Mouse (Mus musculus) hindbrain, embryonic 14.5 days (tissue): ENCODE results near the gene Glg1. TPM values are rescaled to one million over a fixed set of nuclear protein-coding genes. Genes with fewer than 3 reads are reported as not detected.
"Not testable (repeated sequence)": the region's sequence is repeated elsewhere in the genome, so short reads cannot be mapped to it uniquely, and the experiment has no call there.

ENCODE experiments used
- ATAC-seq: fragments of 200-750 bp; cut with Nextera tagmentation; 2 replicates; pipeline ENCODE4 v1.8.0; 2017; ENCODE audit warnings: moderate number of reproducible peaks, mild to moderate bottlenecking, moderate TSS enrichment, moderate library complexity; ENCODE audit not compliant: low FRiP score
- DNase-seq: peaks from one replicate; pipeline ENCODE4 v3.0.0-alpha.2; 2015; ENCODE audit warnings: low spot score
- H3K27ac ChIP-seq: fragments of 300-500 bp; sonication (generic); 2 replicates; pipeline ENCODE4 v1.5.1; 2014; ENCODE audit warnings: mild to moderate bottlenecking, moderate library complexity
- H3K27me3 ChIP-seq: fragments of 300-500 bp; sonication (generic); 2 replicates; pipeline ENCODE4 v1.6.1; 2014; ENCODE audit warnings: mild to moderate bottlenecking, low read length, mixed read lengths; ENCODE audit not compliant: control insufficient read depth, insufficient read depth
- H3K36me3 ChIP-seq: fragments of 300-500 bp; sonication (generic); replicated peaks from 2 replicates; pipeline ENCODE4 v1.6.1; 2014; ENCODE audit not compliant: control insufficient read depth, insufficient read depth
- H3K4me1 ChIP-seq: fragments of 300-500 bp; sonication (generic); replicated peaks from 2 replicates; pipeline ENCODE4 v1.6.1; 2014; ENCODE audit warnings: antibody characterized with exemption, low read length, mixed read lengths; ENCODE audit not compliant: control insufficient read depth, insufficient read depth
- H3K4me2 ChIP-seq: fragments of 300-500 bp; sonication (generic); replicated peaks from 2 replicates; pipeline ENCODE4 v1.6.1; 2014; ENCODE audit warnings: mild to moderate bottlenecking, moderate library complexity
- H3K4me3 ChIP-seq: fragments of 300-500 bp; sonication (generic); replicated peaks from 2 replicates; pipeline ENCODE4 v1.5.1; 2014; ENCODE audit warnings: mild to moderate bottlenecking, low read length
- H3K9ac ChIP-seq: fragments of 300-500 bp; sonication (generic); 2 replicates; pipeline ENCODE4 v1.6.1; 2014
- H3K9me3 ChIP-seq: fragments of 300-500 bp; sonication (generic); 2 replicates; pipeline ENCODE4 v1.6.1; 2016; ENCODE audit warnings: low read length; ENCODE audit not compliant: control insufficient read depth
- WGBS: fragments of 180-500 bp; shearing (Covaris S2); extraction: QIAGEN DNeasy Blood & Tissue Kit; methylation state at CpG from one replicate; pipeline ENCODE4 v1.1.7; 2014; 5-methylcytosine and 5-hydroxymethylcytosine counted together
- polyA plus RNA-seq: library from polyadenylated mRNA; unstranded; fragments of >200 nt; fragmentation: Nextera tagmentation; extraction: Ambion mirVana; gene quantifications from 2 replicates; pipeline ENCODE4 v1.2.1, GENCODE M21; 2014

Gene Glg1
- polyA plus RNA-seq, 1 experiment from 2014 or later: 85.8 TPM

- ATAC-seq (no peak), DNase-seq (no peak)
- no peak overlapping the region for H3K4me2 ChIP-seq
- 94% methylated on average over 7 of the region's 7 CpGs for WGBS
- H3K9me3 ChIP-seq: no peaks in the 10 kb centered on the region
- peaks cover 83% of the 10 kb centered on the region for H3K36me3 ChIP-seq
- no peak overlapping the region for H3K9ac ChIP-seq
- H3K4me1 ChIP-seq: no peaks in the 10 kb centered on the region
- no peak overlapping the region for H3K4me3 ChIP-seq
- no peak overlapping the region for H3K27ac ChIP-seq
- no peaks in the 10 kb centered on the region for H3K27me3 ChIP-seq
These were observed 71.5 kb downstream of the Glg1 start for GRCm38 (mm10) chr8:111187470-111187869.

DNA sequence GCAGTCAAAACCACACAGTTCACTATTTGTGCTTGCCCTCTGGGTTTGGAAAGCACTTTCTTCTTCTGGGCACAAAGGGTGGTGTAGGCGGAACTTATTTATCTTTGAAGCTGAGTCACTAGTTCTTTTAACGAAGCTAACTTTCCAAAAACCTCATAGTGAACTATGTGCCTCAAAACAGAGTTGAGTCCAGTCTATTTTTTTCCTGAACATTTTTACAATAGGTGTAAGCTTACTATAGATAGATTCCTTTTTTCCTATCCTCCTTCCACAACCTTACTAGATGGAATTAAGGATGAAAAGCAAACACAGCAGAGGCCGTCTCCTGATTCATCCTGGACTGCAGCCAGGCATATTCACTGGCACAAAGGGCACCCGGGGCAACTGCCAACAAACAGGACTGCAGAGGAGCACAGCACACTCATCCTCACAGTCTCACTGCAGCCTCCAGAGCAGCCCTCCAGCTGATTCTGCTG lies 73.5 kb downstream of the Glg1 start:
- Histone ChIP-seq H3K27ac (no peak overlapping the region), H3K9me3 (no peaks in the 10 kb centered on the region), H3K36me3 (peaks cover 86% of the 10 kb centered on the region), H3K4me3 (no peak overlapping the region), H3K4me1 (no peaks in the 10 kb centered on the region), H3K27me3 (no peaks in the 10 kb centered on the region), H3K9ac (no peak overlapping the region), H3K4me2 (no peak overlapping the region)
- peak; percentile 50 for DNase-seq
- WGBS: 65% methylated on average over 4 of the region's 4 CpGs
- no peak for ATAC-seq

DNA sequence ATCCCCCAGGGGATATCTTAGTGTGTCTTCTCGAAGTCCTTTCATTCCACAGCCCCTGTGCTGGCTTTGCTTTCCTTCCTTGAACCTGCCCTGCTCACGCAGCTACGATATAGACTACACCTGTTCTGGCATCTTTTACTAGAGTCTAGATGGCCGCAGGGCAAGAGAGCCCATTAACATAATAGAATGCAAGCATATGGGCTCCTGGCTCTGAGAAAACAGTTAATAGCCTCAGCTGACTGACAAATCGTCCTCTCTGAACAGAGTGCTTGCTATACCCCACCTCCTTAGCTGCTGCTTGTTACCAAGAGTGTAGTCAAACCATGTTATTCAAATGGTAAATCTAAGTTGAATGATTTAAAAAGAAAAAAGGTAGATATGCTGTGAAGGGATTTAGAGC lies 87.4 kb downstream of the Glg1 start:
- H3K4me2 ChIP-seq: no peak overlapping the region
- H3K36me3 ChIP-seq: peaks cover 95% of the 10 kb centered on the region
- WGBS: 76% methylated on average over 5 of the region's 5 CpGs
- ATAC-seq: no peak
- H3K9me3 ChIP-seq: no peaks in the 10 kb centered on the region
- no peak for DNase-seq
- no peak overlapping the region for H3K4me3 ChIP-seq
- H3K4me1 ChIP-seq: no peaks in the 10 kb centered on the region
- no peak overlapping the region for H3K9ac ChIP-seq
- no peak overlapping the region for H3K27ac ChIP-seq
- H3K27me3 ChIP-seq: no peaks in the 10 kb centered on the region

- H3K9ac ChIP-seq: no peak overlapping the region
- H3K27ac ChIP-seq: no peak overlapping the region
- H3K36me3 ChIP-seq: peaks cover 98% of the 10 kb centered on the region
- no peaks in the 10 kb centered on the region for H3K27me3 ChIP-seq
- H3K9me3 ChIP-seq: no peaks in the 10 kb centered on the region
- WGBS: 50% methylated on average over 14 of the region's 14 CpGs
- H3K4me3 ChIP-seq: no peak overlapping the region
- no peaks in the 10 kb centered on the region for H3K4me1 ChIP-seq
- no peak overlapping the region for H3K4me2 ChIP-seq
- DNase-seq: peak; percentile 30
- no peak for ATAC-seq
These were observed 101.4 kb downstream of the Glg1 start for GRCm38 (mm10) chr8:111157617-111158016.

GRCm38 (mm10) chr8:111155721-111156436 lies 103.1 kb downstream of the Glg1 start:
- Histone ChIP-seq H3K36me3 (peaks cover 84% of the 10 kb centered on the region), H3K27me3 (no peaks in the 10 kb centered on the region), H3K4me3 (no peak overlapping the region), H3K4me1 (no peaks in the 10 kb centered on the region), H3K9me3 (no peaks in the 10 kb centered on the region), H3K4me2 (no peak overlapping the region), H3K9ac (no peak overlapping the region), H3K27ac (no peak overlapping the region)
- no peak for DNase-seq
- WGBS: 92% methylated on average over 8 of the region's 8 CpGs
- no peak for ATAC-seq

DNA sequence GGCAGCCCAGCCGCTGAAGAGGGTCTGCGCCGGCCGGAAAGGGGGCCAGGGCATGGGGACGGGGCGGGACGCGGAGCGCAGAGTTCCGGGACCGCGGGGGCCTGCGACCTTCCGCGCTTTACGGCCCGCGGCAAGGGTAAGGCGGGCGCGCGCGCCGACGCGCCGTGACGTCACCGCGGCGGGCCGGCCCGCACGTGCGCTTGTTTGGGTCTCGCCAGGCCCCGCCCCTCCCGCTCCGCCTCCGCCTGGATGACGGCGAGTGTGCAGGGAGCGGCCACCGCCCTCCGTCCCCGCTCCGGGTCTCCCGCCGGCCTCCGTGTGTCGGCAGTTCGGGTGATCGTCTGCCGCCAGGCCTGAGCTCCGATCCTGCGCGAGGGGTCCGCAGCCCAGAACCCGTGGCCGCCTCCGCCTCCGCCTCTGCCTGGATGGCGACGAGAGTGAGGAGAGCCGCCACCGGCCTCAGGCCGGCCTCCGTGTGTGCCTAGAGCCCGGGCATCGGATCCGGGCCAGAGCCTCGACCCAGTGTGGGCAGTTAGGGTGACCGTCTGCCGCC lies 113.5 kb downstream of the Glg1 start:
- H3K27me3 ChIP-seq, H3K4me1 ChIP-seq, H3K9me3 ChIP-seq, H3K36me3 ChIP-seq: not testable (repeated sequence)
- DNase-seq: peak; percentile 89
- peak; percentile 95 for ATAC-seq
- Histone ChIP-seq H3K4me2 (peak overlapping the region; percentile 76), H3K9ac (peak overlapping the region; percentile 83), H3K4me3 (peak overlapping the region; percentile 72), H3K27ac (peak overlapping the region; percentile 66)
- under 1% methylated on average over 62 of the region's 74 CpGs for WGBS

DNA sequence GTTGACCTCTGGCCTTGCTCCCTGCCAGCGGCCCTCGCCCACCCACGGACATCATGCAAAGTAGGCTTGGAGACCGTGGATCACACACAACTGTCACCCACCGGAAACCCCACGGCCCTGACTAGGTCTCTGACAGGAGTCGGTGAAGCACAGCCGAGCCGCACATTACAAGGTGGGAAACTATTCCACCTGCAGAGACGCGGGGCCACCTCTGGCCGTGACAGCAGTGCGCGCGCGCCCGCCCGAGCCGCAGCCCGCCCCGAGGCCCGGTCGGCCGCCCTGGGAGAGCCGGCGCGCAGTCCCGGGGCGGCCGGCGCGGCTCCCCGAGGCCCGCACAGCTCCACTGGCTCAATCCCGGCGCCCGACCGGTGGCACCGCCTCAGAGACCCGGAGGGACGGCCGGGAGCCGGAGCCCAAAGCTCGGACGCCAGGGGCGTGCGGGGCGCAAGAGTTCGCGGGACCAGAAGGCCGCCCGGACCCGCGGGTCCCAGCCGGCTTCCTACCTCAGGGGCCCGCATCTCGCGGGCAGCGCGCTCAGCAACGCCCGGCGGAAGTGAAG lies 114.0 kb downstream of the Glg1 start:
- DNase-seq, H3K27me3 ChIP-seq: not testable (repeated sequence)
- under 1% methylated on average over 52 of the region's 63 CpGs for WGBS

DNA sequence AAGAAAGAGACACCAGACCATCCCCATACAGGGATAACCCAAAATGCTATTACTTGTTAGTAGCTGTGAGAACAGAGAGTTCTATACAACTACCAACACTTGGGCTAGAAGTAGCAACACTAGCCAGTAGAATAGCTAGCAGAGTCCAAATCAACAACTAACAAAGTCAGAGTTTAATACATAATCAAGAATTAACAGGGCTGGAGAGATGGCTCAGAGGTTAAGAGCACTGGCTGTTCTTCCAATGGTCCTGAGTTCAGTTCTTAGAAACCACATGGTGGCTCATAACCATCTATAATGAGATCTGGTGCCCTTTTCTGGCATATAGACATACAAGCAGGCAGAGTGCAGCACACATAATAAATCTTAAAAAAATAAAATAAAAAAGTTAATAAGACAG lies 116.5 kb downstream of the Glg1 start:
- no peak overlapping the region for H3K27ac ChIP-seq
- peaks cover 5% of the 10 kb centered on the region; the same call in 1 of the 2 replicates for H3K4me1 ChIP-seq
- no peaks in the 10 kb centered on the region for H3K27me3 ChIP-seq
- peaks cover 18% of the 10 kb centered on the region for H3K36me3 ChIP-seq
- no peak for ATAC-seq
- H3K9ac ChIP-seq: no peak overlapping the region
- H3K4me3 ChIP-seq: no peak overlapping the region
- H3K4me2 ChIP-seq: no peak overlapping the region
- H3K9me3 ChIP-seq: no peaks in the 10 kb centered on the region
- no peak for DNase-seq

More for the DNA sequence above, 114.0 kb downstream of the Glg1 start:
- not testable (repeated sequence) for H3K4me1 ChIP-seq, H3K36me3 ChIP-seq, H3K9me3 ChIP-seq
- Histone ChIP-seq H3K4me2 (peak overlapping the region; percentile 79), H3K9ac (peak overlapping the region; percentile 67), H3K4me3 (peak overlapping the region; percentile 72), H3K27ac (peak overlapping the region; percentile 38; the same call in 1 of the 2 replicates)
- peak; percentile 69 for ATAC-seq

- ATAC-seq: no peak
- Histone ChIP-seq H3K9ac (no peak overlapping the region), H3K27me3 (no peaks in the 10 kb centered on the region), H3K36me3 (peaks cover 96% of the 10 kb centered on the region), H3K27ac (no peak overlapping the region), H3K4me2 (no peak overlapping the region), H3K4me1 (no peaks in the 10 kb centered on the region), H3K9me3 (no peaks in the 10 kb centered on the region), H3K4me3 (no peak overlapping the region)
- DNase-seq: no peak
- WGBS: 100% methylated on average over 2 of the region's 2 CpGs
These were observed 128.3 kb downstream of the Glg1 start for GRCm38 (mm10) chr8:111130756-111131155.
